Mouse (Mus musculus): ENCODE measurements around the gene Psap.

The Psap gene

GRCm38 (mm10) chr10:60287726-60288125, 10.3 kb downstream of the Psap start:
- no peak for DNase-seq (ENCODE audit: low read depth, low spot score)

DNA sequence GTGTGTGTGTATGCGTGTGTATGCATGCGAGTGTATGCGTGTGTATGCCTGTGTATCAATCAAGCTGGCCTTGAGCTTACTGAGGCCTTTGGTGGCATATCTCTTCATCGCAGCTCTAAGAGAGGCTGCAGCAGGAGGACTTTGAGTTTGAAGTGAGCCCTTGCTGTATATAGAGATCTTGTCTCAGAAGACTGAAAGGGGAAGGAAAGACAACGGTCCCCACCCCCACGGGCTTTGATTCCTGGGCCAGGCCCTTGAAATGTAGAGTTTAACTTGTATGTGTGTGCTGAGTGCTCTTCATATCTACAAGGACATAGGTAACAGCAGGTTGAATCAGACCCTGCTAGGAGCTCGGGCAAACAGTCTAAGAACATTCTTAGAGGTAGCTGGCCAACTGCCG, 11.8 kb downstream of the Psap start:
- DNase-seq (ENCODE audit: low read depth, low spot score): no peak

- DNase-seq (ENCODE audit: low read depth, low spot score): no peak
Observed at GRCm38 (mm10) chr10:60290026-60290738, 12.8 kb downstream of the Psap start.

GRCm38 (mm10) chr10:60290739-60291110, 13.3 kb downstream of the Psap start:
- no peak for DNase-seq (ENCODE audit: low read depth, low spot score)

- no peak for DNase-seq (ENCODE audit: low read depth, low spot score)
Observed at GRCm38 (mm10) chr10:60292209-60292608, 14.8 kb downstream of the Psap start.

GRCm38 (mm10) chr10:60294621-60295020, 17.2 kb downstream of the Psap start:
- no peak for DNase-seq (ENCODE audit: low read depth, low spot score)

DNA sequence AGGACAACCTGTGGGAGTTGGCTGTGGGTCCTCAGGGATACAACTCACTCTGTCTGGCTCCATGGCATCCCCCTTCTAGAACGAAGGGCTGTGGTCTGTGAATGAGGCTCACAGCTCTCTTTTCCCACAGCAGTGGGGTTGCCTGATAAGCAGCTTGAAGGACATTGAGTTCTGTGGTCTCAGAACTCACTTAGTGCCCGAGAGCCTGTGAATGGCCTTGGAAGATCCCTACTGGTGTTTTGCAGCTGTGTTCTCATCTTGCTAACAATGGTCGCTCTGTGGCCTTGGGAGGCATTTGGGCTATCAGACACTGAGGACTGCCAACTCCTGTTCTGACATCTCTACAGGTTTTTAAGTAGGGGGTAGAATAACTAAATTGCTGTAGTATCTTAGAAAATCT, 17.9 kb downstream of the Psap start:
- DNase-seq (ENCODE audit: low read depth, low spot score): peak; percentile 65

- peak; percentile 56 for DNase-seq (ENCODE audit: low read depth, low spot score)
Observed at GRCm38 (mm10) chr10:60296027-60296426, 18.6 kb downstream of the Psap start.

- DNase-seq (ENCODE audit: low read depth, low spot score): peak; percentile 13
Observed at GRCm38 (mm10) chr10:60299636-60300035, 22.2 kb downstream of the Psap start.

GRCm38 (mm10) chr10:60303419-60303818, 26.0 kb downstream of the Psap start:
- DNase-seq (ENCODE audit: low read depth, low spot score): peak; percentile 5

DNA sequence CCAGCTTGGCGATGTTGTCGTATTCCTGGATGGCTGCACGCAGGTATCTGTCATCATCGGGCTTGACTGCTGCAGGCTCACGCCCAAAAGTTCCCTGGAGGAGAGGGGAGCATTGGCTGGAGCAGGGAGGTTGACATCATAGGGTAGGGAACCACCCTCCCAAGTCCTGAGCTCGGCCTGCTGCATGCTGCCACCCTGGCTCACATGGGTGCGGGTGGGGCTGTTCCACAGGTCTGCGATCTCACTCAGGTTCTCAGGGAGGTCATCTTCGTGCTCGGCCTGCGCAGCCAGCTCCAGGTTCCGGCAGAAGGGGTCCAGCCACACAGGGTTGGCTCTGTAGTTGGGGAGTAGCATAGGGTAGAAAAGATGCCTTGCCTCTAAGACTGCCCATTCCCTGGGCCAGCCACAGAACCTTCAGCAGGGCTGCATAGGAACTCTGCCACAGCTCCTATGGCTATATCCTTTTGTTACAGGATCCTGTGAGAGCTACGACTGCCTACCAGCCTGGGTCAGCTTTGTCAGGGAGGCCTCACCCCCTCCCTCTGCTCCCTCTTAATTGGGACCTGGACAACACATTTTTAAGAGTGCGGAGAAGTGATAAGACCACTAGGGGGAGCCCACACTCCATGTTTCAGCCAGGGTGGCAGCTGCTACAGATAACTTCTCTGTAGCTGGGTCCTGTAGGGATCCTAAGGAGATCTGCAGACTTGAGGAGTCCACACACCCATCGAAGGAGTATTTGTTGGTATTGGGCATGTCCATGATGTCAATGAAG, 27.6 kb downstream of the Psap start:
- peak; percentile 89 for DNase-seq (ENCODE audit: low read depth, low spot score)

DNA sequence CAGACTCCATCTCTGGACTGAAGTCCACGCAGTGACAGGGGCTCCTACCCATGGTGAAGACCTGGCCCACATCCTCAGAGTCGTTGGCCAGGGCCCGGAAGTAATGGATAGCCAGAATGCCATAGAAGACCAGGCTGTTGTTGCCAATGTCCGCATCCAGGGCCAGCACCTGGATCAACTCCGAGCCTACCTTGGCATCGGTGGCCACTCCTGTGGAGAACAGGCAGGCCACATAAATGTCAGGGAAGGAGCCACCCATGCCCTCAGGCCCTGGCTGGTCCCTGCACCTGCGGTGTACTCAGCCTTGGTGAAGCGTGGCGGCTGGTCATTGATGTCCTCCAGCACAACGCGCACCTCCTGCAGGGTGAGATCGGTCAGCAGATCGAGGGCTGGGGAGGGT, 33.2 kb downstream of the Psap start:
- peak; percentile 44 for DNase-seq (ENCODE audit: low read depth, low spot score)

GRCm38 (mm10) chr10:60313606-60314005, 36.2 kb downstream of the Psap start:
- DNase-seq (ENCODE audit: low read depth, low spot score): peak; percentile 53

DNA sequence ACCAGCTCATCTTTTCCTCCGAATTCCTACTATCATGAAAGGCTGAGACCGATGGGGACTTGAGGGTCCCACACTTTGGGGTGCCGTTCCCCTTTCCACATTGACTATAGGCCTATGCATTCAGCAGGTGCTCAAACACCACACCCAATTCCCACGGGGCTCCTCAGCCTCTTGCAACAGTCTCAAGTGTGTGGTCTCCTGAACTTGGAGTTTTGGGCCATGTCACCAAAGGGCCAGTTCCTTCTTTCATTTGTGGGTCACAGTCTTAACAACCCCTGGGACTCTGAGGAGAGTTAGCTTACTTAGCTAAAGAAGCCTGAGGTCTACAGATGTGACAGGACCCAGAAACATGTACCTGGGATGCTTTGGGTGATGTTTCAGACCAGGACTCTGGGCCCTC, 38.7 kb downstream of the Psap start:
- no peak for DNase-seq (ENCODE audit: low read depth, low spot score)

DNA sequence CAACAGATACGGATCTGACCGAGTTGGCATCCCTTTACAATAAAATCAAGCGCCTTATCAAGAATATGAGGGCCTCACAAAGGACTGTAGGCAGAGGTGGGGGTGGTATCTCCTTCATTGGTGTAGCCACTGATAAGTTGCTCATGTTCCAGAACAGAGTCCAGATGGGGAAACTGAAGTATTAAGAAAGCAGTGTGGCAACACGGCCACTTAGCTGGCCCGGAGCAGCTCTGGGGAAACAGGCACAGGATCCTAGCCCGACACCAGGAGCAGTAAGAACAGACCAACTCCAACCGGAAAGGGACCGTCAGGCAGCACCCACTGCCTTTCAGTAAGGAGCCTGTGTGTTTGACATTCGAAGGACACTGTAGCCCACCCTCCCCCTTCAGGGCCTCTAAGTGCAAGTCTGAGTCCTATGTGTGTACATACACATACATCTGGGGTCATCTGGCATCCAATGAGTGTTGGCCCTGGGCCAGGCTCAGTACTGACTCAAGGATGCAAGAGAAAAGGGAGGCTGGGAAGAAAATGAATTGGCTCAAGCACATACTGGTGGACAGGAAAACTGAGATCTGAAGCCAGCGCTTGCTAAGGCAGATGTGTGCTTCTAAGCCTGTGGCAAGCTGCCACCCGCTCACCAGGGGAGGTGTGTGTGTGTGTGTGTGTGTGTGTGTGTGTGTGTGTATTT, 51.7 kb downstream of the Psap start:
- DNase-seq (ENCODE audit: low read depth, low spot score): peak; percentile 19

- no peak for DNase-seq (ENCODE audit: low read depth, low spot score)
Observed at GRCm38 (mm10) chr10:60334583-60334982, 57.2 kb downstream of the Psap start.

DNA sequence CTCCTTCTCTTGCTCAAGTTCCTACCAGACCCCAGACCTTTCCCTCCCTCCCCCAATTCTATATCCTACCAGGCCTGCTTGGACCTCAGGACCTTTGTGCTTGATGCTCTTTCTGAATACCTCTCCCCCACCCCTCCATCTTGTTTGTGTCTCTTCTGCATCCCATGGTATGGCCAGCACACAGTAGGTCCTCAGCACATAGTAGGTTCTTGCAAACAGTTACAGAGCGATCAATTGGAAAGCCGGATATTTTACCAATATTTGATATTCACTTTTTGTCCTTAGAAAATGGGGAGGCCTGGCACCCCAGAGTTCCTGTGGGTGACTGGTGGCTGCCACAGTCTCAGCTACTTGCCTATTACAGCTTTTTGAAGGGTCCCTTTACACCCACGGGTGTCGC, 57.6 kb downstream of the Psap start:
- no peak for DNase-seq (ENCODE audit: low read depth, low spot score)

- DNase-seq (ENCODE audit: low read depth, low spot score): no peak
Observed at GRCm38 (mm10) chr10:60341528-60341927, 64.1 kb downstream of the Psap start.

DNA sequence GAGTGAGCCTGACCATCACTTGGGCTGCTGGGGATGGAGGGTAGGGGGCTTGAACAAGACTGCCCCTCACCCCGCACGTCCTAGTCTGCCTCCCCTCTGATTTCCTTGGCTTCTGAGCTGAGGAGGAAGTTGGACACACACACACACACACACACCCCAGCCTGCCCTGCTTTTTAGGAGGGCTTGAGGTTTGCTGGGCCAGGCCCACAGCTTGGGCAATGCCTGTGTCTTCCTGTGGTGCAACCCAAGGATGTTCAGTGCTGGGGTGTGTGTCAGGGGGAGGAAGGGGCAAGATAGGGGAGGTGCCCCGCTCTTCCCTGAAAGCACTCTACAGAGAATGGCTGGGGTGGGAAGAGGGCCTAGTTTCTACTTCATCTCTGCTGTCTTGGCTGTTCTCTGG, 66.7 kb downstream of the Psap start:
- peak; percentile 48 for DNase-seq (ENCODE audit: low read depth, low spot score)

DNA sequence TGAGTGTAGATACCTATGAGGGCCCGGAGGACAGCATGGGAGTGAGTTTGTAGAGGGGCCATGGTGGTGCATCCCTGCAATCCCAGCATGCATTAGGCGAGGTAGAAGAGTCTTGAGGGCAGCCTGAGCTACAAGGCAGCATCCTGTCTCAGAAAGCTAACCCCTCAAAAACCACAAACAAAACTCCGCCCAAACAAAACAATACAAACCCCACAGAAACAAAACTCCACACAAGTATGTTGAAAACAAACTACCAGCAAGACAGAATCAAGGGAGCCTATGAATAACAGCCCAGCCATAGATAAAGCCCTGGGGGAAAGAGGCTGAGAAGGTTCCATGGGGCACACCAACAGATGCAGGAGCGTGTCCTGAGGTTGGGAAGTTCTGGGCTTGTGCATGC, 68.6 kb downstream of the Psap start:
- no peak for DNase-seq (ENCODE audit: low read depth, low spot score)

DNA sequence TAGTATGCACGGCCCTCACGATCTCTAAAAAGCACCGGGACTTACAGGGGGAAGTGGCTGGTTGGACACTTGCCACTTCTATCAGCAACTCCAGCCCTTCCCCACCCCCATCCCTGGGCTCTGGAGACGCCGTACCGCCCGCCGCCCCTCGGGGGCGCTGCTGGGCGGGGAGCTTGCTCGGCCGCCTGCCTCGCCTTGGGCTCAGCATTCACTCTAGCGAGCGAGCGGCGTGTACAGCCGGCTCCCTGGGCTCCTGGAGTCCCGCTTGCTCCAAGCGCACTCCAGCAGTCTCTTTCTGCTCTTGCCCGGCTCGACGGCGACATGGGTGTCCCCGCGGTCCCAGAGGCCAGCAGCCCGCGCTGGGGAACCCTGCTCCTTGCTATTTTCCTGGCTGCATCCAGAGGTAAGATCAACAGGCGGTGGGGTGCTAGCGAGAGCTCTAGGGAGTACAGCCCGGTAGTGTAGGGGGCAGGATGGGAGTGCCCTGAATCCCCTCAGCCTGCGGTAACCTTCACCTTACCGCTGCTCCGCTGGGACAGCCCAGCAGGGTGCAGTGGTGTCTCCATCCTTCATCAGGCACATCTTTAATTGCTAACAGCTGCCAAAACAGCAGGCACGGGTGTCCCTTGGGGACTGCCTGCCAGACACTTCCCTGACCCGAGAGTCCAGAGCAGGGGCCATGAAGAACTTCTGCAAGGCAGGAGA, 69.4 kb downstream of the Psap start, which contains the start of gene Vsir:
Vsir (plus strand) TSS at position 151 of the 705 bp plus-strand sequence.
- peak; percentile 45 for DNase-seq (ENCODE audit: low read depth, low spot score)

All from brain, adult 2 months (tissue).